Mouse (Mus musculus) gastrocnemius, postnatal 4 days (tissue): ENCODE data around the gene Lsp1. TPM values are rescaled to one million over a fixed set of nuclear protein-coding genes. Genes with fewer than 3 reads are reported as not detected.

Source experiments
- DNase-seq, 2 experiments: peaks; one replicate each; pipeline ENCODE4 v3.0.0; 2021 to 2022; ENCODE audit warnings: low spot score in 2 of 2, mixed read lengths in 2 of 2
- total RNA-seq, 2 experiments: library from RNA; stranded (reverse); gene quantifications; 2 replicates each; pipeline ENCODE4 v1.2.3; 2021

Lsp1 gene
- total RNA-seq, 2 experiments from 2014 or later, result 26.3 to 28.7 TPM

DNA sequence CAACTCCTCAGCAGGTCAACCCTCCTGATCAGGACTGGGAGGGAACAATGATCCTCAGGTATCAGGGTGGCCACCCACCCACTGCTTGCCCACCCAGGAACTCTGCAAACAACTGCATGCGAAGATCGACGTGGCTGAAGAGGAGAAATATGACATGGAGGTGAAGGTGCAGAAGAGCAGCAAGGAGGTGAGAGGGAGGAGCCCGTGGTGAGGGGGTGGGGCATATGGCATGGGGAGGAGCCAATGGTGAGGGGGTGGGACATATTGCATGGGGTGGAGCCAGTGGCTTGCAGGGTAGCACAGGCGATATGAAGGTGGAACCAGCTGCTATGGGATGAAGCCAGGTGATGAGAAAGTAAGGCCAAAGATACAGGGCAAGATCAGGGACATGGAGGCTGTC lies 17.1 kb upstream of the Lsp1 start:
- peak in 1 of 2 experiments; percentile 7 for DNase-seq

DNA sequence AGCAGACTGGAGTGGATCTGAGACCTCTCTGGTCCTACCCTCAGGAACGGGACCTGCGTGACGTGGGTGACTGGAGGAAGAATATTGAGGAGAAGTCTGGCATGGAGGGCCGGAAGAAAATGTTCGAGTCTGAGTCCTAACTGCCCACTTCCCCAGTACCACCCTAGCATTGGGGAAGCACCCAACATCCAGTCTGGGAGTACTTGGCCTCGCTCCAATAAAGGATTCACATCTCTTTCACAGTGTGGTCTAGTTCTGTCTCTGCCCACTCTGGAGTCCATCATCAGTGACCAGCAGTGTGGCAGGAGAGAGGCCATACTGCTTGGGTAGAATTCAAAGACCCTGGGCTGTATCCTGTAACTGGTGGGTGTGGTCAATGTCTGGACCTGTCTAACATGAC lies 16.4 kb upstream of the Lsp1 start:
- DNase-seq, result peak in 1 of 2 experiments; percentile 6

DNA sequence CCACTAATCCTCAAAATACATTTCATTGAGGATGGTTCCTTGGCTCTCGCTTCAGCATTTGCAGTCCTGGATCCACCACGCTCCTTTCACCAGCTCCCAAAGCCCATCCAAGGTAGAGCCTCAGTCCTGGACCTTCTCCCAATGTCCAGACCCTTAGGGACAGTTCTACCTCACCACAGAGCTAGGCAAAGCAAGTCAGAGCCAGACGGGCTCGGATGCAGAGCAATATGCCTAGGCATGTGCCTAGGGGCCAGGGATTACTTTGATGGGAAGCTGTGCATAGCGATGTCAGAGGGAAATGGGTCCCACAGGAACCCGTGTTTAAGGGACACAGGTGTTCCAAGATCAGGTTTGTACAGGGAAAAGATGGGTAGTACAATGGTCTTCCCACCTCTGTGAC lies 15.3 kb upstream of the Lsp1 start:
- peak in 1 of 2 experiments; percentile 5 for DNase-seq

DNA sequence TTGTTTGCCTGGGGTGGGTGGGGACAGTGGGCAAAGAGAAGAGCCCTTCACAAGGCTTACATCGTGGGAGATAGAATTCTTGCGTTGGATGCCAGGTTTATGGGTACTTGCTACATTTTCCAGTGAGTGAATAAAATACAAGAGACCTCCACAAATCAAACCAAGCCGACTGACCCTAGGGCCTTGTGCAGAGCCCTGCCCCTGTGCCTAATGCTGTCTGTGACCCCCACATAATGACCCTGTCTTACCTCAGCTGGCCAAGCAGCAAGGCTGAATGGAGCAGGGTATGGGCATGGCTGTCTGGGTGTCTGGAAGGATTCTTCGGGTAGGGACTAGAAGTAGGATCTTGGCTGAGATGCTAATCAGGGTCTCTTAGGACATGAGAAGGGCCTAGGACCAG lies 14.3 kb upstream of the Lsp1 start:
- DNase-seq, result no peak

DNA sequence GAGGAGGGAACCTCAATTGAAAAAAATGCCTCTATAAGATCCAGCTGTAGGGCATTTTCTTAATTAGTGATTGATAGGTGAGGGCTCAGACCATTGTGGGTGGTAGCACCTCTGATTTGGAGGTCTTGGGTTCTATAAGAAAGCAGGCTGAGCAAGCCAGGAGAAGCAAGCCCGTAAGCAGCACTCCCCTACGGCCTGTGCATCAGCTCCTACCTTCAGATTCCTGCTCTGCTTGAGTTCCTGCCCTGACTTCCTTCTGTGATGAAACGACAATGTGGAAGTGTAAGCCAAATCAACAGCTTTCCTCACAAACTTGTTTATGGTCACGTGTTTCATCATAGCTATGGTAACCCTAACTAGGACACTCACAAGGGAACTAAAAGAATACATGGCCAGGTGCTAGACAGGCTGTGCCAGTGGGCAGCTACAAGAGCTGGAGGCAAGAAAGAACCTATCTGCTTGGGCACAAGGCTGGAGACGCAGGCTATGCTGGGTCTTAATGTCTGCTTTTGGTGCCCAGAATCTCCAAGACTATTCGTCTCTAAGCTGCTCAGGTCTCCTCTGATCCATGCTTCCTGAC lies 11.5 kb upstream of the Lsp1 start:
- DNase-seq, result no peak

DNA sequence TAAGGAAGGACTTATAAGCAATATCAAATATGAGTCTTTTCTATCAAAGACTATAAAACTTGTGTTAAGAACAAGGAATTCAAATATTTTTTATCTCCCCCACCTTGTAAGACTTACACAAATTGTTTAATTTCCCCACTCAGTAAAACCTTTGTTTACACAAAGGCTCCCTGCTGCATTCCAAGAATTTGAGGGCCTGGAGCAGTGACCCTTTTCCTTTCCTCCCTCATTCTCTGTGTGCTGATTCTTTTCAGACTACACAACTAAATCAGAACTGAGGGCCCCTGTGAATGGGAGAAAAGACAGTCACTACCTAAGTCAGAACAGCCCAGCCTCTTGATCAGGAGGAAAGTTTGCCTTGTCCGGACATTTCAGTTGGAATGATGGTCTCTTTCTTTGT lies 5.9 kb upstream of the Lsp1 start:
- no peak for DNase-seq

DNA sequence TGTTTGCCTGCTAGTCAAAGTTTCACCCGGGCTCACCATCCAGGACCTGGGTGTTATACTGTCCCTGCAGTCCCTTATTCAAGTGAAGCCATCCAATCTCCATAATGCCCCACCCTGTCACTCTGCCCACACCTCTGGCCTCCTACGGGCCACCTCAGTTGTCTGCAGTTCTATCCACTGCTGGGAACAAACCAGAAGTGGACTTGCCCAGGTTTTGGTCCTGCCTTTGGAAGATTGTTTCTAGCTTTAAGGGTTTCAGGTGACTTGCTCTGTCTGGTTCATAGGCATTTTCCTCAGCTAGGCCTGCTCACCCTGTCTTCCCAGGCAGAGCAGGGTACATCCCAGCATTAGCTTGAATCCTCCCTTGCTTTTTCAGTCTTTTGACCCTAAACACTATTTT lies 5.4 kb upstream of the Lsp1 start:
- DNase-seq, result peak in 1 of 2 experiments; percentile 12

DNA sequence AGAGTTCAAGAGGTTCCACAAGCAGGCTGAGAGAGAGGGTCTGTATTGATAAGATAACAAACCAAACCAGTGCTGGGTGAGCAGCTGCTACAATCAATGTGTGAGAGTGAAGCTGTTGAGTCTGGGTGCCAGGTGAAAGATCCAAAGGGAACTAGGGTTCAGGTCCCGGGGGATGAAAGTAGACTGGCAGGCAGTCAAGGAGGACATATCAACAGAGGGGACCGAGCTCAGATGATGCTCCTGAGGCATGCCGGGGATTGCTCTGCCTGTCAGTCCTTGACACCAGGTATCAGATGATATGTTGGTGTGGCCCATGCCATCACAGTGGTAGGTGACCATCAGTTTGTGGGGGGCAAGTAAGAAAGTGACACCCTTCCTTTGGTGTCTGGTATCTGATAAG lies 3.8 kb upstream of the Lsp1 start:
- DNase-seq, result no peak

DNA sequence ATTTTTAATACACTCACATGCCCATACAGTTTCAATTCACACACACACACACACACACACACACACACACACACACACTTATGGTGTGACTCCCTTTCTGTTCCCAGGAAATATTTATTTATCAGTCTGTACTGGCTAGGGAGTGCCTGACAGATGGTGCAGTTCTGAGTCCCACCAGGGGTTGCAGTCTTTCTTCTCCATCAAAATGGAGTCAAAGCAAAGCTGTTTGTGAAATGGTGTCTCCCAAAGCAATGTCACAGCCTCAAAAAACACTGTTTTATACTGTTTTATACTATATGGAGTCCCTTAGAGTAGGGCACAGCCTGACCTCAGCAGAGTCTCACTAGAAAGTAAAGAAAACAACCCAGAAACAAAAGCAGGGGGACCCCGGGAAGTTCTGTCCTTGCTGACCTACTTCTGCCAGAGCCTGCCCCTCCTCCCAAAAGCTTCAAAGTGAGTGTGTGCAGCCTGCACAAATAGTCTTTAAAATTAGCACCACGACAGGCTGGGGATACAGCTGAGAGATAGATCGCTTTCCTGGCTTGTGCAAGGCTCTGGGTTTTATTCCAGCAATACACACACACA lies 3.3 kb upstream of the Lsp1 start:
- DNase-seq, result no peak

DNA sequence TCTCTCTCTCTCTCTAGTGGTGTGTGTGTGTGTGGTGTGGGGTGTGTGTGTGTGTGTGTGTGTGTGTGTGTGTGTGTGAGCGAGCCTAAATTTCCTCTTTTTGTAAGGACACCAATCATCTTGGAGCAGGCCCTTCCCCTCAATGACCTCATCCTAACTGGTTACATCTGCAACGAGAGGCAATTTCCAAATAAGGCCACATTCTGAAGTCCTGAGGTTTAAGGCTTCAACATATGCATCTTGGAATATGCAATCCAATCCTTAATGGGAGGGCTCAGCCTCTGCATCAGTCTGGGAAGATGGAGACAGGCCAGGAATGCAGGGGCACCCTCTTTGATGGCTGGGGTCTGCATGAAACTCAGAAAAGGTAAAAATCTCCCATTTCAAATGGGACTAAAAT lies 2.6 kb upstream of the Lsp1 start:
- peak in 1 of 2 experiments; percentile 13 for DNase-seq

DNA sequence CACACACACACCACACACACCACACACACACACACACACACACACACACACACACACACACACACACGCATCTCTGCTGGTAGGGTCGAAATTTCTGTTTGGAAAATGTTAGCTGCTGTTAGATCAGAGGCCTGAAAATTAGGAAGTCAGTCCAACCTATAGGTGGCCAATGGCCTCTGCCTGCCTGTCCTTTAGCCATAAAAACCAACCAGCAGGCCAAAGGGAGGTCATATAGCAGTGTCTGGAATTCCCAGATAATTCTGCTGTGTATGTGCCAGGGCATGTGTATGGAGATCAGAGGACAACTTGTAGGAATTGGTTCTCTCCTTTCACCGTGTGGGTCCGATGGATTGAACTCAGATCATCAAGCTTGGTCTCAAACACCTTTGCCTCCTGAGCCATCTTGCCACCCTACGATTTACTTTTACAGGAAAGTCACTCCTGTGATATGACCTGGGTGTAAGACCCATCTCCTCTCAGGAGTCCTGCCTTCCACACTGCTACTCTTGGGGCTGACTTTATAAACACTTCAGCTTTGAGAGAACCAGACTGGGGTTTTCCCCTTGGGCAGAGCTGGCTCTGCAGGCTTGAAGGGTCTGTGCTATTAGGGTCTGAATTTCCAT lies 1.8 kb upstream of the Lsp1 start:
- peak in 1 of 2 experiments; percentile 7 for DNase-seq

DNA sequence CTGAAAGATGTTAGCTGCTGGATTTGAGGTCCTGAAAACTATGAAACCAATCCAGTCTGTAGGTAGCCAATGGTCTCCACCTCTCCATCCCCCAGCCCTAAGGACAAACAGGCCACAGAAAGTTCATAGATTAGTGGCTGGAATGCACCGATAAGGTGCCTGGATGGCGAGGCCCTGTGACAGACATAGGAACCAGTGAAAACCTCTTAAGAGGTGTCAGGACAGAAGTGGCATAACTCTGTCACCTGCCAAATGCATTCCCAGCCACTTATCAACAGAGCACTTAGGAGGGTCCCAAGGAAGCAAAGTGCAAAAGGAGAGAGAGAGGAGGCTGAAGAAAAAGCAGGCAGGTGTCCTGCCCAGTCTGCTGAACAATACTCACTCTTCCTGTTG lies 1.3 kb upstream of the Lsp1 start:
- peak in 1 of 2 experiments; percentile 9 for DNase-seq

DNA sequence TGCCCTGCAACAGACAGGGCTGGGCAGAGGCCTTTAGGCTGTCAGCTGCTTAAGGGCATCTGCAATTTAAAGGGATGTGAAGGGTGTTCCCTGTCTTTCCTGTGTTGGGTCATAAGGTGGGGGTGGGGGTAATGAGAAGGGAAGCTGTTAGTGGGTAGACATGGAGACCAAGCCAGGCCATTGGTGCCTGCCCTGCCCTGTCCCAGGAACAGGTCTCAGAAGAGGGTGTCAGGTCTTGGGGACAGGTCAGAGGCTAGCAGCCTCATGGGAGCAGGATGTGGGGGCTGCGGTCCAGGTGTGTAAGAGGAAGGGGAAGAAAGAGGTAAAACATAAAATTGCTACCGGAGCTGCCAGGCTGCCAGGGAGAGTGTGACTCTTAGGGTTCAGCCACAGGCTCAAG lies 837 bp downstream of the Lsp1 start:
- no peak for DNase-seq

DNA sequence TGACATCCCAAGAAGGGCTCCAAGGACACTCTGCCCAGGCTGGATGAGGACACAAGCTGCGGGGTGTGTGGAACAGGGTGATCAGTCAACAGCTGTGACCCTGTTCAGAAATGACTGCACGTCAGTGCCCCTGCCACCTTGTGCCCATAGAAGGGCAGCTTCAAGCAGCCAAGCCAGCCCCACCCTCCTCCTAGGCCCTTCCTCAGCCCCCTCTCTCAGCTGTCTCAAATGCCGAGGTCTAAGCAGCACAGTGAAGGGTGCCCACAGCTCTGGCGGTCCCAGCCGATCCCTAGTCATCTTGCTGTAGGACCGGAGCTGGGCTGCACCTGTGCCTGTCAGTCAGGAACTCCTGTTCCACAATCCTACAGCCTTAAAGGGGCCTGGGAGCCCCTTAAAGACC lies 1.6 kb downstream of the Lsp1 start:
- no peak for DNase-seq

DNA sequence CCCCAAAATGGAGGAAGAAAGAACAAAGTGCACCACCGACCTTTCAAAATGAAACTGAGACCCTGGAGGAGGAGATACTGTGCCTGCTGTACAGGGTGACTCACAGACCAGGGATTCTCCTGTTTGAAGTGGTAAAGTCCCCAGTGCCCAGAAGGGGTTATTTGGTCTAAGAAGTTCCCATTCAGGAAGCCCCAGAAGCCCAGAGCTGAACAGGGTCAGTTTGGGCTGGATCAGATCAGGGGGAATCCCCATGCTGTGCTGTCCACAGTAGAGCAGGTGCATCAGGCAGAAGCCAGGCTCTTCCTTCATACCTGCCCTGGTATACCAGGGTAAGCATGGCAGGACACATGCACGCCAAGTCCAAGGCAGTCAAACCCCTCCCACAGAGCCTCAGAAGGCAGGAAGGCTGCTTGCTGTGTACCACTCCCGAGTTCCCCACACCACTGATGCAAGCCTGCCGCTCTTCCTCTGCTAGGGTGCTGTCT lies 2.0 kb downstream of the Lsp1 start:
- no peak for DNase-seq

DNA sequence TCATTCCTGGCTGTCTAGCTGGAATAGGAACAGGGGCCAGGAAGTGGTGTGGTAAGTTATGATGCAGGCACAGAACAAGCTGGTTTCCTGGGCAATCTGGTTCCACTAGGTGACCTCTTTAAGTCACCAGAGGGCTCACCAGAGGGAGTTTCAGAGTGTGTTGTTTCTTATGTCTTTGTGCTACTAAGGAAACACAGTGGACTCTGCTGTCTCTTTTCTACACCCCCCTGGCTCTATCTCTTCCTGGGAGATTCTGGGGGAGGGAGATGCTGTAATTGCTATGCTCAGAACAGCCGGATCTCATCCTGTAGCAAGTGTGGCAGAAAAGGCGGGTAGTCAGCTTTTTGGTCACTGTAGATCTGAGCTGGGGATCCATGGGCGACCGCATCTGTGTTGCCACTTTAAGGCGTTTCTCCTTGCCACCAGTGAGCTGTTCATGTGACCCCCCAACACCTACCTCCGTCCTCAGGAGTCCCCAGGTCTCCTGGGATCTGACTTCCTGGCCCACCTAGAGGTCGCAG lies 9.6 kb downstream of the Lsp1 start:
- no peak for DNase-seq

DNA sequence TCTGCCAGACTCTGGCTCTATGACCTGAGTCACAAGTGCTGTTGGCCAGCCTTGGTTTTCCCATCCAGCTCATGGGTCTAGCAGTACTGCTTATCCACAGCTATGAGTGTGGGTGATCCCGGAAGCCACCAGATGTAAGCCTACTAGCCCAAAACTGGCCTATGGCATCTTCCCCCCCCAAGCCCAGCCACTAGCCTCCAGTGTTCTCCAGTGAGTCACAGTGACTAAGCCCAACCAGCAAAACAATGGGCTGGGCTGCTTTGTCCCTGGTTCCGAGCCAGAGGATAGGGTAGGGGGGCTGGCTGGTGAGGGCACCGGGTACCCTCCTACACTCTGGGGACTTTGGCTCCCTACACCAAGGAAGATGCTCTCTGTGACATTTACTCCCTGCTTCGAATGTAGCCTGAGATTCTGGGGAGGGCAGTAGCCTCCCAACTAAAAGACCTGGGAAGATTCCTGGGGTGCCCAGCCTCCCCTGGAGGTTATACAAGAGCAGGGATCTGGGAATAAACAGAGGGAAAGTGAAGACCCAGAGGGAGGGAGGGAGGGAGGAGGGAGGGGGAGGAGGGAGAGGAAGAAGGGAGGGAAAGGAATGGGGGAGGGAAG lies 10.3 kb downstream of the Lsp1 start:
- peak in 1 of 2 experiments; percentile 76 for DNase-seq

DNA sequence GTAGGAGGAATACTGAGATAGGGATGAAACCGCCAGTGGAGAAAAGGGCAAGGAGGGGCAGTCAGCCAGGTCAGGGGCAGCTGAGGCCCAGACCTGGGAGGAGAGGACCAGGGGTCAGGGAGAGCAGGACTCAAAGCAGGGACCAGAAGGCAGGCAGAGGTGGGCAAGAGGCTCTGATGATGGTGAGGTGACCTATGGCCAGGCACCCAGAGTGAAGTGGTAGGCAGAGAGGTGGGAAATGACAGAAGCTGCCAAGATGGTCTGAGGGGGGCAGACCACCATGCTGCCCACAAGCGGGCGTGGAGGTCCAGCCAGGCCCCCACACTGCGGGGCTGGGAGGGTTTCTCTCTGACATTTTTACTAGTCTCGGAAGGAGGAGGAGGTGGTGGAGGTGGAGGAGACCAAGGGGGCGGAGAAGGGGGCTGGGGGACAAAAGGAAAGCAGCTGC lies 10.8 kb downstream of the Lsp1 start:
- no peak for DNase-seq

DNA sequence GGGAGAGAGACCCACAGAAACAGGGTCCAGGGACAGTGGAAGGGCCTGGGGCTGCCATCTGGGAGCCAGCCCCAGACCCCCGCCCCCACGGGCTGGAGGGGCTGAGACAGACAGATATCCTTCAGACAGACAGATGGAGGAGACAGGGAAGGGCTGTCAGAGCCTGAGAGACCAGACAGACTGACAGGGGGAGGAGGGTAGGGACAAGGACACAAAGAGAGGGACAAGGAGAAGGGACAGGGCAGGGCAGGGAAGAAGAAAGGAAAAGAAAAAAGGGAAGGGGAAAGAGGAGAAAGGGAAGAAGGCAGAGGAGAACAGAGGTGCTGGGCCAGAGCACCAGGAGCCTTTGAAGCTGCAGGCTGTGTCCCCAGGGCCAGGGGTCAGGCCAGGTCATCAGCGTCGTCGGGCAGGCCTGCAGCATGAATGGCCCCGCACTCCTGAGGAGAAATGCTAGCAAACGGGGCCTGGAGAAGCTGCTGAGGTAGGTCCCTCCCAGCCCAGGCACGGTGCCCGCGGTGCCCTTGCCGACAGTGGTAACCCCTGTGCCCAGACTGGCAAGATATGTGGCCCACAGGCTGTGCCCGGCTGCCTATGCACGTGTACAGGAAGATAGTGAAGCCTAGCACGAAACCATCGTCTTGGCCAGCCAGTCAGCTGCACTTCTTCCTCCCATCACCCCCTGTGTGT lies 11.4 kb downstream of the Lsp1 start:
- DNase-seq, result no peak

DNA sequence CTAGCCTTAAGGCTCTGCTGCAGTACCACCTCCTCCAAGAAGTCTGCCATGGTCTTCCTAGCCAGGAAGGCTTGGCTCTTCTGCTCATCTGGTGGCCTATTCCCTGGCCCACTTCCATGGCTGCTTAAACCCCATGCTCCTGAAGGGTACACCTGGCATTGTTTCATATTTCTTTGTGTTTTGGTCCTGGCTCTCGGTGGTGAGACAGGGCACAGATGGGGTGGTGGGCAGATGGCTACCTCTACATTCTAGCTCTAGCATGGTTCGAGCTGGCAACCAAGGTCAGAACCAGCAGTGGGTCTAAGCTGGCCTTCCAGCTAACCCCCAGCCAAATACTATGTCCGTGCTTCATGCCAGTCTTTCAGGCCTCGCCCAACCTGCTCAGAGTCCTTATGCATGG lies 12.3 kb downstream of the Lsp1 start:
- no peak for DNase-seq

DNA sequence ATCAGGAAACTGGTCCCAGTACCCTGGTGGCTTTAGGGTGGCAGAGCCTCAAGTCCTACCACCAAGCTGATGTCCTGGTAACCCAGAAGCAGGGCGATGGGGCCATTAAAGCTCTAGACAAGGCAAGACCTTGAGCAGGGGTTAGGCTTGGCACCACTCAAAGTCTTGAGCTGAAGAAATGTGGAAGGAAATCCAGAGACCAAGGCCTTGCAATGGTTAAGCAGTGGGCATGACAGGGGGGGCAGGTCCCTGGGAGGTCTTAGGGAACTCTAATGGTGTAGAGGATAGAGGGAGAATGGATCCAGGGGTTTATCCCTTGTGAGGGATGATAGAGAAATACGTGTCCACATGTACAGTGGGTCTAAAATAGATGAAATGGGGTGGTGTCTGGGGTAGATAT lies 12.9 kb downstream of the Lsp1 start:
- DNase-seq, result no peak

DNA sequence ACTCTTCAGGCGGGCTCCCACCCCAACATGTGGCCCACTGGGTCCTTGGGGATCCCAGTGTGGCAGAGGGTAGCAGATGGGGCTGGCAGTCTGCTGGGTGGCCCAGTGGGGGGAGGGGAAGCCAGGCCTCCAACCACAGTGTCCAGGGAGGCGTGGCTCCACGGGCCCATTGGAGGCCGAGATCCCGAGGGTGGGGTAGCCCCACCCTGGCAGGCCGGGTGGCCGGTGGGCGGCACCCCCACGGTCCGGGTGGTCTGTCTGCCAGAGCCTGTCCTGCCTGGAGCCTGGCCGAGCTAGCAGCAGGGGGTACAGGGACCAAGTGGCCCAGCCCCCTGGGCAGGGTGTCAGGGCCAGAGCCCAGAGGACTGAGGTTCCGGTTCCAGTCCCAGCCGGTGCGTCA lies 14.2 kb downstream of the Lsp1 start:
- DNase-seq, result no peak
